Mouse (Mus musculus) ES-E14 (cell line): ENCODE measurements at regions not wholly inside any gene's neighbourhood (a gene's known extent, or its start where the extent isn't known, plus 50 kb on each side); places are given as distances from the start of the nearest gene placed in this dataset.

ENCODE experiments used
- CHD2 ChIP-seq: IDR thresholded peaks from 2 replicates; pipeline ENCODE4 v1.6.1; 2014; ENCODE audit warnings: mild to moderate bottlenecking, low read depth, low read length, inconsistent platforms
- MAFK ChIP-seq: IDR thresholded peaks from 2 replicates; pipeline ENCODE4 v1.6.1; 2014; ENCODE audit warnings: mild to moderate bottlenecking, low read depth, low read length, inconsistent platforms; ENCODE audit not compliant: insufficient read depth

- TF ChIP-seq MAFK (no peak), CHD2 (no peak)
These were observed 432.3 kb downstream of the Cdh26 start for GRCm38 (mm10) chr2:178862620-178863019.
